Comparison of ENCODE assay signal across 20 mouse cellular contexts in the genomic region with DNA sequence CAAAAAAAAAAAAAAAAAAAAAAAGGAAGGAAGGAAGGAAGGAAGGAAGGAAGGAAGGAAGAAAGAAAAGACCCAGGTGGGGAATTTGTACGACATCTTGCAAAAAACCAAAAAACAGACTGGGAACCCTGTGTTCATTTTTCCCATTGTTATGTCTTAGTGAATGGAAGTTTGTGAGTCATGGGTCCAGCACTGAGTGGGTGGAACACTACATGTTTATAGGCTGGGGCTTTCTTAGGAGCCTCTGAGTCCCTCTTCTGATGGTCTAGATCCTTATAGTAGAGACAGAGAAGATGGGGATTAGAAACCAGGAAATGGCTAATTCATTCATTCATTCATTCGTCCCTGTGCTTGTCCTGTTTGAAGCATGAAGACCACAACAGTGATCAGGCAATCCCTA.
A peak's percentile ranks its signal among the peaks of the same experiment; 100 is the strongest.
DNase-seq lines count a peak whose midpoint lies in the region; ATAC-seq lines count a peak whose summit lies in the region.
"Had no signal": no experiment of that assay in that cellular context is flagged by ENCODE, and none has a peak within 500 bp of the region (broad histone marks: within the 10 kb centered on the region; RNA-seq: fewer than 3 reads in every experiment).

No protein-coding gene starts in this region.

- WGBS in forebrain, embryonic 14.5 days = 86% methylated on average over 2 of the region's 2 CpGs
- WGBS in forebrain, embryonic 15.5 days = 71% methylated on average over 2 of the region's 2 CpGs
- 80% methylated on average over 2 of the region's 2 CpGs for WGBS in neural tube, embryonic 13.5 days
- 85% methylated on average over 2 of the region's 2 CpGs for WGBS in neural tube, embryonic 15.5 days
- WGBS in hindbrain, embryonic 13.5 days = 82% methylated on average over 2 of the region's 2 CpGs
- 75% methylated on average over 2 of the region's 2 CpGs for WGBS in midbrain, embryonic 15.5 days

- peaks cover 19% of the 10 kb centered on the region for H3K27me3 ChIP-seq in forebrain, embryonic 14.5 days (replicated peaks; ENCODE audit: control insufficient read depth, insufficient read depth, low read length)
- peaks cover 26% of the 10 kb centered on the region; the same call in 1 of the 2 replicates for H3K27me3 ChIP-seq in forebrain, embryonic 15.5 days
- H3K27me3 ChIP-seq in neural tube, embryonic 13.5 days = peaks cover 30% of the 10 kb centered on the region
- H3K27me3 ChIP-seq in neural tube, embryonic 15.5 days (replicated peaks) = no peaks in the 10 kb centered on the region
- H3K27me3 ChIP-seq in hindbrain, embryonic 13.5 days = peaks cover 18% of the 10 kb centered on the region; the same call in 1 of the 2 replicates
- H3K27me3 ChIP-seq in midbrain, embryonic 15.5 days (replicated peaks) = no peaks in the 10 kb centered on the region
- H3K27me3 ChIP-seq: embryonic facial prominence, embryonic 13.5 days had no signal

- no peaks in the 10 kb centered on the region for H3K9me3 ChIP-seq in forebrain, embryonic 14.5 days (replicated peaks; ENCODE audit: control insufficient read depth, low read length)
- no peaks in the 10 kb centered on the region for H3K9me3 ChIP-seq in forebrain, embryonic 15.5 days
- no peaks in the 10 kb centered on the region for H3K9me3 ChIP-seq in neural tube, embryonic 13.5 days
- H3K9me3 ChIP-seq in neural tube, embryonic 15.5 days (replicated peaks) = no peaks in the 10 kb centered on the region
- H3K9me3 ChIP-seq in hindbrain, embryonic 13.5 days = no peaks in the 10 kb centered on the region
- H3K9me3 ChIP-seq in midbrain, embryonic 15.5 days = no peaks in the 10 kb centered on the region
- H3K9me3 ChIP-seq: embryonic facial prominence, embryonic 13.5 days; heart, embryonic 10.5 days; limb, embryonic 10.5 days had no signal

- peaks cover 13% of the 10 kb centered on the region for H3K4me1 ChIP-seq in forebrain, embryonic 14.5 days (ENCODE audit: control insufficient read depth, insufficient read depth, low read length)
- peaks cover 25% of the 10 kb centered on the region for H3K4me1 ChIP-seq in forebrain, embryonic 15.5 days
- H3K4me1 ChIP-seq in neural tube, embryonic 13.5 days (replicated peaks) = peaks cover 63% of the 10 kb centered on the region
- H3K4me1 ChIP-seq in neural tube, embryonic 15.5 days = peaks cover 42% of the 10 kb centered on the region
- peaks cover 66% of the 10 kb centered on the region for H3K4me1 ChIP-seq in hindbrain, embryonic 13.5 days (replicated peaks)
- peaks cover 49% of the 10 kb centered on the region for H3K4me1 ChIP-seq in midbrain, embryonic 15.5 days

- peak overlapping the region; percentile 75; the same call in 1 of the 2 replicates for H3K27ac ChIP-seq in forebrain, embryonic 14.5 days (ENCODE audit: low read depth, low read length)
- H3K27ac ChIP-seq in forebrain, embryonic 15.5 days (replicated peaks) = no peak overlapping the region
- H3K27ac ChIP-seq in neural tube, embryonic 13.5 days (replicated peaks) = peak overlapping the region; percentile 81
- H3K27ac ChIP-seq in neural tube, embryonic 15.5 days (replicated peaks) = no peak overlapping the region
- peak overlapping the region; percentile 87 for H3K27ac ChIP-seq in hindbrain, embryonic 13.5 days
- H3K27ac ChIP-seq in midbrain, embryonic 15.5 days = peak overlapping the region; percentile 77
- H3K27ac ChIP-seq: embryonic facial prominence, embryonic 13.5 days; limb, embryonic 10.5 days had no signal

- no peak overlapping the region for H3K4me3 ChIP-seq in forebrain, embryonic 14.5 days (ENCODE audit: low read depth, low read length)
- no peak overlapping the region for H3K4me3 ChIP-seq in forebrain, embryonic 15.5 days
- H3K4me3 ChIP-seq in neural tube, embryonic 13.5 days = no peak overlapping the region
- H3K4me3 ChIP-seq in neural tube, embryonic 15.5 days (replicated peaks) = no peak overlapping the region
- no peak overlapping the region for H3K4me3 ChIP-seq in hindbrain, embryonic 13.5 days
- H3K4me3 ChIP-seq in midbrain, embryonic 15.5 days = no peak overlapping the region
- H3K4me3 ChIP-seq: heart, embryonic 10.5 days; megakaryocyte, embryonic 14.5 days; myocyte had no signal

- no peak overlapping the region for H3K9ac ChIP-seq in forebrain, embryonic 14.5 days (ENCODE audit: low read length)
- H3K9ac ChIP-seq in forebrain, embryonic 15.5 days (replicated peaks) = no peak overlapping the region
- no peak overlapping the region for H3K9ac ChIP-seq in neural tube, embryonic 13.5 days
- H3K9ac ChIP-seq in neural tube, embryonic 15.5 days (replicated peaks) = no peak overlapping the region
- H3K9ac ChIP-seq in hindbrain, embryonic 13.5 days = no peak overlapping the region
- no peak overlapping the region for H3K9ac ChIP-seq in midbrain, embryonic 15.5 days
- H3K9ac ChIP-seq: embryonic facial prominence, embryonic 13.5 days; liver, postnatal 0 days had no signal

- no peak for ATAC-seq in forebrain, embryonic 14.5 days
- ATAC-seq in forebrain, embryonic 15.5 days (replicated peaks) = no peak
- no peak for ATAC-seq in neural tube, embryonic 13.5 days (ENCODE audit: low read depth)
- ATAC-seq in neural tube, embryonic 15.5 days (ENCODE audit: low FRiP score) = no peak
- ATAC-seq in hindbrain, embryonic 13.5 days (ENCODE audit: low FRiP score) = no peak
- no peak for ATAC-seq in midbrain, embryonic 15.5 days (replicated peaks)
- ATAC-seq: liver, postnatal 0 days had no signal

- H3K4me2 ChIP-seq in forebrain, embryonic 14.5 days (ENCODE audit: low read length) = no peak overlapping the region
- H3K4me2 ChIP-seq in forebrain, embryonic 15.5 days (replicated peaks) = no peak overlapping the region
- H3K4me2 ChIP-seq in neural tube, embryonic 13.5 days = no peak overlapping the region
- no peak overlapping the region for H3K4me2 ChIP-seq in neural tube, embryonic 15.5 days
- no peak overlapping the region for H3K4me2 ChIP-seq in hindbrain, embryonic 13.5 days
- no peak overlapping the region for H3K4me2 ChIP-seq in midbrain, embryonic 15.5 days

- H3K36me3 ChIP-seq in forebrain, embryonic 14.5 days (ENCODE audit: control insufficient read depth, insufficient read depth, low read length) = no peaks in the 10 kb centered on the region
- H3K36me3 ChIP-seq in forebrain, embryonic 15.5 days = no peaks in the 10 kb centered on the region
- H3K36me3 ChIP-seq in neural tube, embryonic 13.5 days = no peaks in the 10 kb centered on the region
- no peaks in the 10 kb centered on the region for H3K36me3 ChIP-seq in neural tube, embryonic 15.5 days
- H3K36me3 ChIP-seq in hindbrain, embryonic 13.5 days = no peaks in the 10 kb centered on the region
- H3K36me3 ChIP-seq in midbrain, embryonic 15.5 days (replicated peaks) = no peaks in the 10 kb centered on the region
- H3K36me3 ChIP-seq: embryonic facial prominence, embryonic 13.5 days; heart, embryonic 10.5 days; limb, embryonic 10.5 days had no signal

- DNase-seq in forebrain, embryonic 14.5 days (ENCODE audit: low spot score) = no peak
- no peak for DNase-seq in embryo, embryonic 10 days (ENCODE audit: low spot score)
- no peak for DNase-seq in heart, postnatal 4 days
- DNase-seq: cerebellum, adult 9-10 months; gastrocnemius, postnatal 36 days; kidney, adult 18-20 months; kidney, postnatal 10 days; liver, postnatal 0 days; right cerebral cortex, postnatal 4 days; thymus, postnatal 25 days had no signal

Comparison
In these comparisons a context has a peak if more than half of its experiments do, and no peak if none do; other contexts are left out.
1. H3K27ac ChIP-seq: peak in forebrain, embryonic 14.5 days (single experiment), neural tube, embryonic 13.5 days (single experiment), hindbrain, embryonic 13.5 days (single experiment) and midbrain, embryonic 15.5 days (single experiment); none in forebrain, embryonic 15.5 days (single experiment) and neural tube, embryonic 15.5 days (single experiment).